Mouse (Mus musculus) left cerebral cortex, adult 9 months (tissue): ENCODE data around the gene Celf2.

ENCODE experiments used
- DNase-seq, 2 experiments: peaks; one replicate each; pipeline ENCODE4 v3.0.0; 2022; ENCODE audit warnings: low spot score in 2 of 2

Celf2 gene

DNA sequence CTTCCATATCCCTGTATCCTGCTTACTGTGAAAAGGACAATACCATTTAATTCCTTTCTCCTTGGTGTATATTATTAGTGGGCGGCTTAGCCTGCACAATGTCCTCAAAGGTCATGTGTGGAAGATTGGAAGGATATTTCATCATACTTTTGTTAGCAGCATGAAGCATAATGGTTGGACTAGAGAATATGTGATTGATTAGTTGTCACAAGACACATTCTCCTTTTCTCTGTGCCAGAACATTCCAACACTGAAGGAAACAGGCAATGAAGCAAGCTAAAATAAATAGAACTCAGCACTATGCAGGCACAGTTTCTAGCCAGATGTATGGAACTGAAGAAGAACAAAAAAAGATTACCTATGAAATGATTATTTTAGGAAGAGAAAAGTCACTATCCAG lies 482.6 kb downstream of the Celf2 start:
- DNase-seq = no peak

DNA sequence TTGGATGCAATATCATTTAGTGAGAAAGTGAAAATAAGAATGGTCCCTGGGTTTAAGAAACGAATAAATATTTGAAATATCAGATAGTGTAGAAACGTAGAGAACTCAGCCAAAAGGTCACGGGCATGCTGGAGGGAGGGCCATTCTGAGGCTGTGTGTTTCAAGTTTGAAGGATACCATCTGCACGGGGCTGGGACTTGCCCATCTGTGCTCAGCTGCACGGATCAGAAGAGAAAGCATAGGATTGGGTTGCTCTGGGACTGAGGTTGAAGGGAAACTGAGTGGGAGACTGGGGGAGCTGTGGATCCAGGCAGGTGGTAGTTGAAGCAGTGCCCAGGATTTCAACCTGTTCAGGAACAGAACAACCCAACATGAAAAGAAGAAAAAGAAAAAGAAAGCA lies 483.8 kb downstream of the Celf2 start:
- DNase-seq = no peak

DNA sequence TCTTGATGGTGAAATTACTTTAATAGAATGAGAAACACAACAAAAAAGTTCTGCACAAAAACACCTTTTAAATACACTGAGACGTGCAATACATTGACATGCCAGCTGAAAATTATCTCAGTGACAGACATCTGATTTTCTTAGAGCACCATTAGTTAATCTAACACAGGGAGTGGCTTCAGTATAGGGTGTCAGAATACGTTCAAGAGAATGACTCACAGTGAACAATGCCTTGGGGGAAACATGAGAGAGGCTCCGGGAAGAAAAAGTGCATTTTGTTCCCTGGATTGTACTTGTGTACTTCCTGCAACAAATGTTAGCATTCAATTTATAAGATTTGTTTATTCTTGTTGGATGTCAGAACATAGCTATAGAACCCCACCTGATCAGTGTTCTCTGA lies 487.2 kb downstream of the Celf2 start:
- DNase-seq = no peak

DNA sequence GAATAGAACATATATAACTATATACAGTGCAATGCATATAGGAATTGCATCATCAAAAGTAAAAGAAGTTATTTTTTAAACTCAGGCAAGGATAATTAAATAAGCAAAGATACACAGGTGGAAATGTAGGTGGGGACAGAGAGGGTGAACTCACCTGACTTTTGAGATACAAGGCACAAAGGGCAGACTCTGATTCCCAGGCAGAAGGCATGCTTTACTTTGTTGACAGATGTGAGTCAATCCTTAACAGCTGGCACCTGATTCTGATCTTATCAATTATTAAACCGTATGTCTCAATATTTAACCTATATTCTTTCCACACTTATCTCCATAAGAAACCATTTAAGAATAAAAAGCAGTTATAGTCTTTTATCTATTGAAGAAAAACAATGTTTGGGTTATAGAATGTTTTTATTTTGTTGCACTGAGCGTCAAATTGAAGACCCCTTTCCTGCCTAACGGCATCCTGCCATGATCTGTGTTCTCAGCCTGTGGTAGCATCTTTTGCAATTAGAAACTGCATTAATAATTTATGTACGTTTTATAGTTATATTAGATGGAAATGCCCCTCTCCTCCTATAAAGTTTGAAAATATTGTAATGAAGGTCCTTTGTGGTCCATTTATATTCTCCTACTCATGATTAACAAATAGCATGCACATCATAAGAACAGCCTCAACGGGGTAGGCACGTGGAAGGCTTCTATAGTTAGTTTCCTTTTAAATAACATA lies 491.8 kb downstream of the Celf2 start:
- DNase-seq = no peak

DNA sequence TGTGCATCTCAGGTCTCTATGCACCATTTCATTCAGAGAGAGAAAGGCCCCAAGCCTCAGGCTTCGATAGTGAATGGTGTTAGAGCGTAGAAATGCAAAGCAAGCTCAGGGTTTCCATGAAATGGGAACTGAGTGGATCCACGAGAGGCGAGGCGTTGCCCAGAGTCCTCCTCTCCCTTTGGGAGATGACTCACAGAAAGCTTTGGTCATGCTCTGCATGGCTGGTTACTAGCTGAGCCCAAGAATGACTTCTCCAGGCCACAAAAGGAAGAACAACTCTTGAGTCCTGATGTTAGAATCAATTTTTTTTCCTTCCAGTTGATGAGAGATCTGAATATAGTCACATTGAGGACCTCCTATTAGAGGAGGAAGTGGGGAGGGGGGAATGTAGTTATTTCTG lies 496.2 kb downstream of the Celf2 start:
- no peak for DNase-seq

DNA sequence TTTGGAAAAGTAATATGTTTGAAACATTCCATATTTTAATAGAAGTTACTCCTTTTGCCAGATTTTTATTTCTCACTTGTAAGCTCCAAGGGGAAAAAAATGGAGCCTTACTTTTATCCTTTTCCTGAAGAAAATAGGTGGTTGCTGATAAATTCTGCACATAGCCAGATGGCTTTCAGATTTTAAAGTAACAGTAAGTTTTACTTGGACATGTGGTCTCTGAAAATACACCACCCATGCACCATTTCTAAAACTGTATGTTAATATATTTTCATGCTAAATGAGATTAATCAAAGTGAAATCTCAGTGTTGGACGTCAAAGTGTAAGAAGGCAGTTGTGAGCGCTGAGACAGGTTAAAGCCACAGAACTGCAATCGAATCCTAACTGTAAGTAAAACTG lies 502.5 kb downstream of the Celf2 start:
- no peak for DNase-seq

DNA sequence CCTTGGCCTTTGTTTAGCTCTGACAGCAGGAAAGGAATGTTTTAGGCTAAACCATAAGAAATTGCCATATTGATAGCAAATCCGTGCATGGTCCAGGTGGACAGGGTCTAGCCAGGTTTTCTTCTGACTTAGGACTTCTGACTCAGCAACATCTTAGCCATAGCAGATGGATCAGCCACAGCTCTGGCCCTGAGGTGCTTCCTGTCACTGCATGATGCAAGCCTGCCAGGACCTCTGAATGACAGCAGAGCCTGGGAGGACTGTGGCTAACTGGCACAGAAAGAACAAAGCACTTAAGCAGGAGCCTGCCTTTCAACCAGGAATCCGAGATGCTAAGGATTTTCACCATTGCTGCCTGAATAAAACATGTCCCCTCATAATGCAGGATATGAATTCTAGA lies 507.4 kb downstream of the Celf2 start:
- no peak for DNase-seq

DNA sequence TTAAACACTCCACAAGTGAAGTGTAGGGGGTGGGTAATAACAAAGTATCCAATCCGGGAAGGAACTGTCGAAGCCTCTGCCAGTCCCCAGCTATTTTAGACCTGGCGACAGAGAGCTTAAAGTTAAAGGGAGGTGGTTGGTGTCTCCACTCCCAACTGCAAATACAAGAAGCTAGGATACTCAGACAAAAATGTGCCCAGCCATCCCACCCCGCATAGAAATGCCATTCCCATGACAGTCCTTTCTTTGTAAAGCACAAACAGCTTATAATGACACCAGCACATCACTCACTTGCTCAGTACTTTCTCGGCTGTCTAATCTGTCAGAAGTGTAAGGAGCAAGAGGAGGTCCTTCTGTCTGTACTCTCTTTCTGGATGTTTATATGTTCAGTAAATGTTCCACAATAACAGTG lies 518.3 kb downstream of the Celf2 start:
- peak in 1 of 2 experiments; percentile 27 for DNase-seq

DNA sequence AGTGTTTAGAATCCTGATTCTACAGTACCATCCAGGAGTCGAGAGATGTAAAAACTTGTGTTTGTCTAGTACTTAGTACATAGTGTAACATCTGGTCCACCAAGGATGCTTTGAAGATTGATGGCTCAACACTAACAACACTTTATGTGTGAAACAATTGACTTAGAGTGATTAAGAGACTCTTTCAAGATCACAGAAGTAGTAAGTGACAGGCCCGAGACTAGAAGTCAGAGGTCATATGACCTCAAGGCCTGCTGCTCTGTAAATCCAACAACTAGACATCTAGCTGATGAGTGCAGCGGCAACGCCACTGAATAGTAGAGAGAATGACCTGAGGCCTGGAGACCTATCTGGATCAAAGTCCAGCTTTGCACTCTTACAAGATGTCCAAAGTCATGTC lies 523.7 kb downstream of the Celf2 start:
- no peak for DNase-seq

DNA sequence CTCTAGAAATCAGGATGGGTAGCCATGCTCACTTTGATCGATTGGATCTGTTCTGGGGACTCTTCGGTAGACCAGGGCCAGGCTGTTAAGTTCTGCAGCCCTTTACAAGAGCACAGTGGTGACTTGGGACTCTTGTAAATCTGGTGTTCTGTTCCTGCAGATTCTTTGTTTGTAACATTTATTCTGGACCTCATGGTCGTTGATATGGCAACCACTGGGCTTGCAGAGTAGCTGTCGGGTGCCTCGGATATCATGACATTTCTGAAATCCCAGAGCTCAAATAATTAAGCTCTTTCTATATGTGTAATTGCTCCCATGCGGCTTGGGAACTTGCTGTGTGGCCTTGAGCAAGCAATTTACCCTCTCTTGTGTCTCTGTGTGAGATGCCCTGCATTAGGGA lies 525.5 kb downstream of the Celf2 start:
- DNase-seq = no peak

DNA sequence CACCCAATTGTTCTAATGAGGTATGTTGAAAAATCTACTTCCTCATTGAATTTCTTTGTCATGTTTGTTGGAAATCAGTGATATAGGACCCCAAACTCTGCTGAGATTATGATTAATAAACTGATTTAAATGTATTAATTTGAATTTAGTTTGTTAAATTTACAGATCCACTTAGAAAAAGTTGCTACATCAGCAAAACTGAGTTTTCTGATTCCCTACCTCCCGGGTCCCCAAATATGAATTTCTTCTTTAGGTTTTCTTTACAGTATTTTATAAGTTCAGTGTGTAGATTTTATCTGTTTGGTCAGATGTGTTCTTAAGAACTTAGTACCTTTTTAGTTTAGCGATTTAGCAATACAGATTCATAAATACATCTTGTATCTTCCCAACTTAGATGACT lies 533.1 kb downstream of the Celf2 start:
- DNase-seq = no peak

DNA sequence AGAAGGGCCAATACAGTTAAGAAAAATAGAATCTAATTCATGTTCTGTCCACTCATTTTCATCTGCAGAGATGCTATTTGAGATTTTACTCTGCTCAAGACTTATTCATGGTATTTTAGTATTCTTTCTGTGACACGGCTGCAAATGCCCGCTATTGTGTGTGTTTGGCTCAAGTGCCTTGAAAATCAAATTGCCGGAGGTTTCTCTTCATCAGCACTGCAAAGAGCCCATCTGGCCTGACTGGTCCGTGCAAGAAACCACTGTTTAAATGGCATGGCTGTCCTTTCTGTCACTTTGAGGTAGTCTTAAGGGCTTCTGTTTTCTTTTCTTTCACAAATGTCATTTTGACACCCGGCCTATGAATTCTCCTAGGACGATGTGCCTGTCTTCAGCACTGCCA lies 540.1 kb downstream of the Celf2 start:
- no peak for DNase-seq

DNA sequence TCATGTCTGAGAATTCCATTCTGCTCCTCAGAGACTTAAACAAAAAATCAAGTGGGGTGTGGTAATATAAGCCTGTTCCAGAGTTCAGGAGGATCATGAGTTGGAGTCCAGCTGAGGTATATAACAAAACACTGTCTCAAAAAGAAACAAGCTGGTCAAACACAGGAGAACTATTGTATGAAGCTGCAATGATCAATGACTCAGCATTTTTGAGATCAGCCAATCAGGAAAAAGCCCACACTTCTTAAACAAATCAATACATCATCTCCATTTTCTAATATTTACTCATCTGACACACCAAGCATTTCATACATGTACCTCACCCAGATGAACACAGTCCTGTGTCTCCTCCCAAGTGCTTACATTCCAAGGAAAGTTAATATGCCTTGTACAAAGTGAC lies 544.1 kb downstream of the Celf2 start:
- DNase-seq = no peak

DNA sequence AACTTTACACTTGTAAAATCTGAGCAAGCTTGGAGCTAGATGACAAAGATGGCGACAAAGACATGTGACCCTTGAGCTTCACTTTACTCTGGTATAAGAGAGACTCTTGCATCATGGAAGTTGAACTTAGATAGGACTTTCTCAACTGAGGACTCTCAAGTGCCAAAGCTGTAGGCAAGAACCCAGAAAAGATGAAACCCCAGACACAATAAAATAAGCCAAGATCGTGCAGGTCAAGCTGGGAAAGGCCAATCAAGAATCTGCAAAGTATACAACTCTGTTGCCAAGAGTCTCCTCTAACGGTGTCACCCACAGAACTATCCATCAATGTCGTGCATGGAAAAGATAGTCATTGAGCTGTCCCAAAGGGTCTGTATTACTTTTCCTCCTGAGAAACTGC lies 558.7 kb downstream of the Celf2 start:
- DNase-seq = no peak

DNA sequence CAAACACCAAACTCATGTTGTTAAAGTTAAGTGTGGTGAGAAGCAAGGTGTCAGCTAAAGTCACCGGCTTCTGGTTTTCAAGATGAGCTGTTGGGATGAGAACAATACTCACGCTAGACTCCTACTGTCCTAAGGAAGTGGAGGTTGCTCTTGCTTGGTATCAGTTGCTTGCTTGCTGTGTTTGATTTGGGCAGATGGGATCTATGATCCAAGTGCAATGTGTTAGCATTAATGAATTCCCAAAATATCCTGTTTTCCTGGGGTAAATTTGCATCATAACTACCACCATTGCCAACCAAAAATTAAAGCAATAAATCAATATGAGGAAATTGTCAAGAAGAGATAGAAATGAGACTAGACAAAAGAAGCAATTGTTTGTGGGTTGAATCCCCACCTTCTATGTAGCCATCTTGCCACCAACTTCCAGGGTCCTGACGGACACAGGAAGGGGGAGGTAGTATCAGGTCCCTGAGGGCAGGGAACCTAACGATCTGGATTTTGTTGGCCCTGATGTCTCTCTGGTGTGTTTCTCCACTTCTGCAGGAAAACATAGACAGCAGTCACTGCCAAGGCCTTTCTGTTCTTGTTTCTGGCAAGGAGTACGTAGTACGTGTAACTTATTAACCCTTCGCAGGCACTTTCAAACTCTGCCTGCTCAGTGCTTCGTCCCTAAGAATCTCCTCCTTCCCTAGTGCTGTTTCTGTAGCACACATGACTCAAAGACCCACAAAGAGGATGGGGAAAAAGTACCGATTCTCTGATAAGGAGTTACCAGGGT lies 563.5 kb downstream of the Celf2 start:
- no peak for DNase-seq

DNA sequence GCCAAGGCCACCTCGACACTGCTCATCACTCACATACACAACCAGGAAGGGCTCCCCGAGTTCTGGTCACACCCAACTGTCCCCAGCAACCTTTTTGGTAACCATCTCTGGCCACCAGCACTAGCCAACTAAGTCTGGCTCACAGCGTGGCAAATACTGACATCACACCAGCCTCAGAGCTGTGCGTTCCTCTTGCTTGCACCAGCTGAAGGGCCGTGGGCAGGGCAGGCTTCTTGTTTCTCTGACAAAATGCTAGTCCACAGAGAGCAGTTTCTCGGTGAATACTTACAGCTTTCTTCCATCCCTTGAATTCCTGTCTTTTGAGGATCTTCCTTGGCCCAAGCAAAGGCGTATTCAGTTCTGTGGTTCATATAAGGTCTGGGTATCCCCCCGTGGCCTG lies 565.7 kb downstream of the Celf2 start:
- DNase-seq = no peak

DNA sequence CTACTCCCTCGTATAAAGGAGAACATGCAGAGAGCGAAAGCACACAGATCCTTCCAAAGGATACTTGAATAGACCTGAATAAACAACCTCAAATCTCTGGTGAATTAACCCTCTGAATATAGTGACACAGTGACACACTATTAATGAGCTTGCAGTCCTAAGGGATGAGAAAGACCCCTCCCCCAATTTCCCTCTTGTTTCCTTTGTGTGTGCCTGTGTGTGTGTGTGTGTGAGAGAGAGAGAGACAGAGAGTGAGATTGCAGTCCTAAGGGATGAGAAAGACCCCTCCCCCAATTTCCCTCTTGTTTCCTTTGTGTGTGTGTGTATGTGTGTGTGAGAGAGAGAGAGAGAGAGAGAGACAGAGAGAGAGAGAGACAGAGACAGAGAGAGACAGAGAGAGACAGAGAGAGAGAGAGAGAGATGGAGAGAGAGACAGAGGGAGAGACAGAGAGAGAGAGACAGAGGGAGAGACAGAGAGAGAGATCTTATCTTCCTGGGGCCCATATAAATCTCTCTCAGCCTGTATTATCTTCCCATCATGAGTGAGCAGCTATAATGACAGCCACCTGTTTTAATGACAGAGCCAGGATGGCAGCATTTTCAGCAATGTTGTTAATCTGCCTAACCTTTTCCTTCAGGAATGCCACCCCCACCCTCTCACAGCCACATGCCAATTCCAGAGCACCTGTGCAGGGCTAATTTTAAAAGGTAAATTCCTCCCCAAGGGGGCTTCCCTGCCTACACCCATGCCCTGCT lies 566.5 kb downstream of the Celf2 start:
- DNase-seq = no peak

DNA sequence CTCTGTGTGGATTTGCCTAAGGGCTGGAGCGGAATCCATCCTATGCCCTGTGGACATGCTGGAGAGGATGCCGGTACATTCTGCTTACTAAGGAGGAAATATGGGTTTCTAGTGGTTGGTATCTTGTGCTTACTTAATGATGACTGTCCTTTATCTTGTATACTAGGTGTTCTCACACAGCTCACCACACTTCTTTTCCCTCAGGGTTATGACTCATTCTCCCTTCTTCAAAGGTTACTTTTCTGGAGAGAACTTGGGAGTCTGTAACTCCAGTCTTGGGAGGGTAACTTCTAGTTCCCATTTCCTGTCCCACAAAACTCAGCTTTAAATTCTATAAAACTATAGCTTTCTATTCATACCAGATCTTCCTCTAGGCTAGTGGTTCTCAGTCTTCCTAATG lies 570.2 kb downstream of the Celf2 start:
- DNase-seq = no peak

DNA sequence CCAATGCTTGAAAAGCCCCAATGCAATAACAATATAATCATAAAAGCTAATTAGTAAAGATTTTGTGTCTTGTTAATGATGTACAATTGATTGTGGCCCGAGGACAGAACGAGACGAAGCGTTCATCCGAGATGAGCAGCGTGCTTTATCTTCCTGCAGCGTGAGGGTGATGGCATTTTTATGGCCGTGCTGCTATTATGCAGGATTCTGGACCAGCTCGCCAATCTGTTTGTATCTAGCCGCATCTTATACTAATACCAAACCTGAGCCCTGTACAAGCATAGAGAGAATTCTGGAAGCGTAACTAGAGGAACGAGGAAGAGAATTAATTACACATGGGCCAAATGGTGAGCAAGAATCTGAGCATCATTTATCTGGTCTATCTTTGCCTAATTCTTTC lies 576.2 kb downstream of the Celf2 start:
- DNase-seq = no peak

DNA sequence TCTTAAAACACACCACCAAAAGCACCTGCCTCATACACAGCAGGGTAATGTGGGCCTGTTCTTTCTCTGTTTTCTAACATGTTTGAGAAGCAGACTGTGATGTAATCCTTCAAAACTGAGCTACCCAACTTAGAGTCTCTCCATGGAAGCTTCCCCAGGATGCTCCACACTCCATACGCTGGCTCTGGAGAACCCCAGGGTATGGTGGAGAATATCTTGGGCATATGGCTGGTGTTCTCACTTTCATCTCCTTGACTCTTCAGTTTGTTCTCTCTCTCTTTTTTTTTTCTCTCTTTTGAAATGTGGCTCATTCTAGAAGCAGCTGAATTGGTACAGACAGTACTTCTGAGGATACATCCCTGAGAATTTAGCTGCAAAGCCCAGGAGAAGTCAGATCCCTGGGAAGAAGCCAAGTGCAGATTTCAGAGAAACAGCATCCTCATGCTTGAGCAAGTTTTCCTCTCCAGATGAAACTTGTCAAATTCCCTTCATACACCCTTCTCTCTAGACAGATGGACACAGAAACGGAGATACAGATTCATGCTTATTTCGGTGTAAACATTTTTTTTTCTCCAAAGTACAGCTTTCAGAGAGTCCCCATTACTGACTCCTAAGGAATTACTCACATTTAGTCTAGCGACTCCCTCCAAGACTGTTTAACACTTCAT lies 581.5 kb downstream of the Celf2 start:
- DNase-seq = peak; percentile 41 to 67

DNA sequence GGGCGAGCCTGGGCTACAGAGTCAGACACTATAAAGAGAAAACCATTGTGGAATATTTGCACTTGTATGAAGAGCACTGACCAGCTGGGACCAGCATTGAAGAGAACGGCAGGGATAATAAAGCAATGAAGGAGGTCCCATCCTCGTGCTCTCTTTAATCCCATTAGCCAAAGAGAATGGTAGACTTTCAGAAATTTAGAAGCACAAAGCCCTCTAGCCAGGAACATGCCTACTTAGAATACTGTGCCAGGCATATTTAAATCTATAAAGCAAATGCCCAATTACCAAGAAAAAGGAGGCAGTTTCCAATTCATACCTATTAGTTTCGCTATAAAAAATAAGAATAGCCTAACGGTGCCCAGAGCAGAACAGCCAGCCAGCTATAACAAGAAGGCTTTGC lies 583.9 kb downstream of the Celf2 start:
- DNase-seq = no peak

DNA sequence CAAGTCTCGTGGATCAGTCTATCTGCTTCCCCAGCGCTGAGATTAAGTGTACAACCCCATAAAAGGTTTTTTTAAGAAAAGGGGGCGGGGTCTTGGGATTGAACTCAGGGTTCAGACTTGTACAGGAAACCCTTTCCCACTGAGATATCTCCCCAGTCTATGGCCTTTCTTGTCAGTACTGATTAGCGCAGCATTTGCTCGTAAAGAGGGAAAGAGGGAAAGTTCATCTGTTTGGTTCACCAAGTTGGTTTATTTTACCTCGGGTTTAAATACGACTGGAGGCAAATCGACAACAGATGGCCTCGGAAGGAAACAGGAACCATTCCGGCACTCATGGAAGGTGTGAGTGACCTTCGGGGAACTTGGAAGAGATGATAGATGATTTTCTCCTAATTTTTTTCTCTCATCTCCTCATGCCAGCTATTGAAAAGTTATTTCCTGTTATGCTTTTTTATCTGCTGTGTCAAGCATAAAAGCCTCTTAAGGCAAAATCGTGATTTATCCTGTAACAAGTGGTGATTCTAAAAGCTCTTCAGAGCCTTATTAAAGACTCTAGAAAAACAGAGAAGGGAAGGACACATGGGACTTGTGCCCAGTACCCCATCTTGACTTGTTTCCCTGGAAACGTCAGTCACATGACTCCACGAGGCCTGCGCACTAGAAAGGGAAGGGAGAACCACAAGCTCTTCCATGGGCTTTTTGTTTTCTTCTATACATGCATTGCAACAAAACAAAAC lies 585.5 kb downstream of the Celf2 start:
- DNase-seq = no peak
